Mouse (Mus musculus): Measurements from ENCODE around the gene Zfp64.

Gene Zfp64

DNA sequence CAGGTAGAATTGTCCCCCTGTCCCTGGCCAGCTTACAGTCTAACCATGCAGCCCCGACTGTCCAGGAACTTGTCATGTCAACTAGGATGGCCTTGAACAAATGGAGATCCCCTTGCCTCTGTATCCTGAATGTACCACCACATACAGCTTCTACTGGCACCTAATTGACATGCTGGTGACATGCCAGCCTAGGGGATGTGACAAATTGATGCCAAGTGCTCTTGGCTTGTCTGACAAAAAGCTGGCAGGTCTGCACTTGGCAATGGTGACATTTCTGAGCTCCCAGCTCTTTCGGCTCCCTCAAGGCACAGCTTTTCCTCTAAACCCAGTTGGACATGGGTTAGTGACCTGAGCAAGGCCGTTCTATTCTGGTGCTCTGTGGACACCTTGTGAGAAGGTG lies 106.8 kb downstream of the Zfp64 start:
- DNase-seq (ENCODE audit: low read depth), result no peak

DNA sequence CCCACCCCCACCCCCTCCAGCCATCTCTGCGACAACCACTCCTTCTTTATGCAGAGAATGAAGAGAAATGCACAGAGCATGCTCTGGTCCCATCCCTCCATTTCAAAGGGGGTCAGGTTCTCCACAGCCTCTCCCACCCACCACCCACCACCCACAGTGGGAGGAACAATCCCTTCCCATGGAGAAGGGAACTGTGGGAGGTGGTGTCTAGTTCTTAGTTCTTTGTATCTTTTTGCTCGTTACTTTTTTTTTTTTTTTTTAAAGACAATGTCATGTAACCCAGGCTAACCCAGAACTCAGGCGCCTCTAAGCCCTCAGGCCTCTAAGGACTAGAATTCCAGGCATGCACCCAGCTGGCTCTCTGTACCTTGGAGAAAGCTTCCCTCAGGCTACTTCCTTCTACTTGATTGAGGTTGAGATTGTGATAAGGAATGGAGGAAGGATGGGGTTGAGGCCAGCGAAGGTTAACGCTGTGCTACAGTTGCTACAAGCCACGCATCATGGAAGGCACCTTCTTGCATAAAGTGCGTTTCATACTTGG lies 109.1 kb downstream of the Zfp64 start:
- DNase-seq (ENCODE audit: low read depth), result no peak
